Mouse (Mus musculus) stomach, postnatal 0 days (tissue): ENCODE data around the gene Polr2l.

Source experiments
- CTCF ChIP-seq: IDR thresholded peaks from 2 replicates; pipeline ENCODE4 v1.5.1; 2016; ENCODE audit warnings: antibody characterized with exemption, low read depth, mild to moderate bottlenecking, moderate library complexity
- EP300 ChIP-seq: optimal IDR thresholded peaks from 2 replicates; pipeline ENCODE3; 2016; ENCODE audit warnings: antibody characterized with exemption

DNA sequence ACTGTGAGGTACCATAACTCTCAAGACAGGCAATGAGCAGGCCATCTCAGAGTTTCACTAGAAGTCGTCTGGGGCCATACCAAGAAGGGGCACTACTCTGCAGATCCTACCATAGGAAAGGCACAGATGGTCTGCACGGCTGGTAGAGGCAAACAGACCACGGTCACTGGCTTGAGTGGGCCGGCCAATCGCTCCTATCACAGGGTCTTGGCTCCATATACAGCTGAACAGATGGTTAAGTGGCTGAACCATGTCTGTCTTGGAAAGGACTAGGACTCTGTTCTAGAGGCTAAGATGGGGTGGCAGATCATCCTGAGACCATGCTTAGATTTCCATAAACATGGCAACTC is 27.6 kb upstream of the Polr2l start:
- TF ChIP-seq EP300, result no peak
- no peak for TF ChIP-seq CTCF
